Mouse (Mus musculus): ENCODE measurements around the gene Cbr2. TPM values are rescaled to one million over a fixed set of nuclear protein-coding genes. Genes with fewer than 3 reads are reported as not detected.

The Cbr2 gene
- not detected for total RNA-seq (2023)

GRCm38 (mm10) chr11:120731858-120732680 is at the start of gene Cbr2:
Cbr2 (minus strand) TSS chr11:120732114.

DNA sequence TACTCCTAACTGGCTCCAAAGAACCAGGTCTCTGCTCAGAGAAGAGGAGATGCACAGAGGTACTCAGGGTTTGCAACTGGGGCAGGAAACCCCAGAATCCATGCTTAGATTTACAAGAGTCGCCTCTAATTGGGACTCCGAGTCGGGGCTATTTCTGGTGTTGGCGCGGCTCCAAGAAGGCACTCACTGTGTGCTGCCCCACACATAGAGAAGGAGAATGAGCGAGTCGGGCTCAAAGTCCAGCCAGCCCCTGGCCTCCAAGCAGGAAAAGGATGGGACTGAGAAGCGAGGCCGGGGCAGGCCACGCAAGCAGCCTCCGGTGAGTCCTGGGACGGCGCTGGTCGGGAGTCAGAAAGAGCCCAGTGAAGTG is 30.7 kb upstream of the Cbr2 start, which contains the start of gene Hmga1b:
TSS of gene Hmga1b (plus strand) at position 123 of the 370 bp plus-strand sequence.

DNA sequence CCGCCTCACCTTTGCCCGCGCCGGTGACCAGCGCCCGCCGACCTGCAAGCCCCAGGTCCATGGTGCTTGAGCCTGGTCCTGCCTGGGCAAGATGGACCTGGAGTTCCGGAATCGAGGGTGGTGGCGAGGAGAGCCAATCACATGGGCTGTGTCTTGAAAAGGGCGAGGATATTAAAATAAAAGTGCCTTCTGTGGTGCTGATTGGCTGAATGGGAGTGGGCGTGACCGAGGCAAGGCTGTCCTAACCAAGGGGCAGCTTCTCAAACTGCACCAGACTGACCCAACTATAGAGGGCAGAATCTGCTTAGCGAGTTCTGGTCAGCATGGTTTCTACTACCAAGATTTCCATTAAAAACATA is 4.8 kb downstream of the Cbr2 start, which contains the start of gene Dcxr:
TSS of gene Dcxr (minus strand) at position 113 of the 359 bp plus-strand sequence.

GRCm38 (mm10) chr11:120721124-120722066 is 10.5 kb downstream of the Cbr2 start, which contains the start of gene Rac3:
Rac3 (plus strand) TSS chr11:120721470.

DNA sequence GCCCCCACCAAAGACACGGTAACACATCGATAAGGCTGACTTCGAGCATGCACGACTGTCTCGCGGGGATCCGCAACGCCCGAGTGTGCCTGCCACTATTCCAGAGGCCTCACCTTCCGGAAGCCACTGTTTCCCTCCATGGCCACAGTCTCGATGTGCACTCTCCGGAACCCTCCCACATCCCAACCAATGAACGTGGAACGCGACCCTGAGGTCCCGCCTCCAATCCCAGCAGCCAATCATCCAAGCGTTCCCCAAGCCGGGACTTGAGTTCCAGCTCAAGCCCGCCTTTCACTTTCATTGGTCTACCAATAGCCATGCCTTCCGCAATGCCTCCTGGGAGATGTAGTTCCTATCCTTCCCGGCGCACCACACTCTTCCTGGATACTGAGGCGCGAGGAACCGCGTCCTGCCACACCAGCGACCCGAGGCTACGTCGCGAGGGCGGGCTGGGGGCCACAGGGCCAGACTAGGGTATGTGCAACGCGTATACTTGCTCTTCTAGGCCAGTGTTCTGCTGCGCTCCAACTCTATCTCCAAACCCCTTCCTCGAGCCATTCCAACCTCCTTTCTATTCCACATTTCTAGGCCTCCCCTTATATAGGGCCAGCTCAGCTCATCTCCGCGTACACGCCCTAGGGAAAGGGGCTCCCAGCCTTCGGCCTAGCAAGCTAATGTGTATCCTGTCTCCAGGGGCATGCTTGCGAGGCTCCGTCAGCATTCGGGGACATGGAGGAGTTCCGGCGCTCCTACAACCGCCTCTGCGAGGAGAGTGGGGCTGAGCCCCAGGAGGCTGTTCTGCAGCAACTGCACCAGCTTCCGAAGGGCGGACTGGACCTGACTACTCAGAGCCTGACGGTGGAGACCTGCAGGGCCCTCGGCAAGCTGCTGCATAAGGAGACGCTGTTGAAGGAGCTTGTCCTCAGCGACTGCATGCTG is 18.1 kb downstream of the Cbr2 start, which contains the start of the genes Cenpx and Lrrc45:
TSS of gene Cenpx (minus strand) at position 159 of the 939 bp plus-strand sequence.
TSS of gene Lrrc45 (plus strand) at position 346 of the 939 bp plus-strand sequence.

Other genes with a start within 250 kb of the Cbr2 start
- gene Mrpl12, start 247.5 kb downstream of the Cbr2 start, total RNA-seq (2023): 10 to 100 TPM; 38.9 to 39.5 TPM
- 10 to 100 TPM; 14.7 to 15.0 TPM for gene Slc25a10, start 240.3 kb downstream of the Cbr2 start, total RNA-seq (2023)
- not detected for gene Gcgr, start 201.4 kb downstream of the Cbr2 start, total RNA-seq (2023)
- 10 to 100 TPM; 40.5 to 43.6 TPM for gene Mcrip1, start 182.4 kb downstream of the Cbr2 start, total RNA-seq (2023)
- not detected for gene Ppp1r27, start 181.0 kb downstream of the Cbr2 start, total RNA-seq (2023)
- 100 to 1,000 TPM; 141 to 149 TPM for gene P4hb, start 158.9 kb downstream of the Cbr2 start, total RNA-seq (2023)
- gene Arhgdia, start 150.5 kb downstream of the Cbr2 start, total RNA-seq (2023): 100 to 1,000 TPM; 520 to 527 TPM
- gene Alyref, start 133.7 kb downstream of the Cbr2 start, total RNA-seq (2023): 100 to 1,000 TPM; 130 to 143 TPM
- gene Anapc11, start 133.7 kb downstream of the Cbr2 start, total RNA-seq (2023): 10 to 100 TPM; 50.0 to 53.1 TPM
- gene Npb, start 123.6 kb downstream of the Cbr2 start, total RNA-seq (2023): 1 to 10 TPM; 1.6 to 2.4 TPM
- gene Pcyt2, start 114.2 kb downstream of the Cbr2 start, total RNA-seq (2023): 100 to 1,000 TPM; 107 to 119 TPM
- 100 to 1,000 TPM; 124 to 136 TPM for gene Sirt7, start 106.9 kb downstream of the Cbr2 start, total RNA-seq (2023)
- 10 to 100 TPM; 48.0 to 54.0 TPM for gene Mafg, start 98.5 kb downstream of the Cbr2 start, total RNA-seq (2023)
- under 1 TPM in 1 of 2 experiments, not detected in 1; 0.81 TPM for gene Pycr1, start 88.3 kb downstream of the Cbr2 start, total RNA-seq (2023)
- 1 to 10 TPM in 1 of 2 experiments, not detected in 1; 1.4 TPM for gene Myadml2, start 84.0 kb downstream of the Cbr2 start, total RNA-seq (2023)
- gene Notum, start 70.9 kb downstream of the Cbr2 start, total RNA-seq (2023): not detected
- gene Aspscr1, start 59.1 kb downstream of the Cbr2 start, total RNA-seq (2023): 100 to 1,000 TPM in 1 of 2 experiments, 10 to 100 TPM in 1; 97.4 to 100 TPM
- 10 to 100 TPM; 30.5 to 32.1 TPM for gene Cenpx, start 18.4 kb downstream of the Cbr2 start, total RNA-seq (2023)
- 10 to 100 TPM; 38.6 to 46.7 TPM for gene Lrrc45, start 18.2 kb downstream of the Cbr2 start, total RNA-seq (2023)
- 1 to 10 TPM; 1.1 to 1.5 TPM for gene Rac3, start 10.6 kb downstream of the Cbr2 start, total RNA-seq (2023)
- gene Dcxr, start 4.8 kb downstream of the Cbr2 start, total RNA-seq (2023): 10 to 100 TPM; 12.1 to 18.0 TPM
- gene Hmga1b, start 30.7 kb upstream of the Cbr2 start, total RNA-seq (2023): 10 to 100 TPM; 32.7 to 39.2 TPM
- 10 to 100 TPM; 14.3 to 15.5 TPM for gene Rfng, start 52.1 kb upstream of the Cbr2 start, total RNA-seq (2023)
- 10 to 100 TPM; 75.3 to 86.7 TPM for gene Gps1, start 52.2 kb upstream of the Cbr2 start, total RNA-seq (2023)
- 10 to 100 TPM; 62.1 to 78.8 TPM for gene Dus1l, start 64.3 kb upstream of the Cbr2 start, total RNA-seq (2023)
- gene Fasn, start 92.4 kb upstream of the Cbr2 start, total RNA-seq (2023): 100 to 1,000 TPM; 107 to 111 TPM
- gene Ccdc57, start 200.8 kb upstream of the Cbr2 start, total RNA-seq (2023): 1 to 10 TPM in 1 of 2 experiments, under 1 TPM in 1; 0.83 to 1.4 TPM
- gene Slc16a3, start 216.4 kb upstream of the Cbr2 start, total RNA-seq (2023): 1 to 10 TPM in 1 of 2 experiments, under 1 TPM in 1; 0.65 to 2.3 TPM

Measured in B cell, adult 67 days (primary cell).